Mouse (Mus musculus) olfactory bulb, adult 2 months (tissue): ENCODE results near the gene Zfp579.

Experiments
- CTCF ChIP-seq: fragments of 200-500 bp; IDR thresholded peaks from 2 replicates; pipeline ENCODE4 v1.5.1; 2012; ENCODE audit warnings: low read depth, mild to moderate bottlenecking, low read length, moderate library complexity; ENCODE audit not compliant: insufficient read depth
- POLR2A ChIP-seq: fragments of 200-500 bp; IDR thresholded peaks from 2 replicates; pipeline ENCODE4 v1.6.1; 2012; ENCODE audit warnings: mild to moderate bottlenecking, low read depth, low read length, moderate library complexity; ENCODE audit not compliant: insufficient read depth

DNA sequence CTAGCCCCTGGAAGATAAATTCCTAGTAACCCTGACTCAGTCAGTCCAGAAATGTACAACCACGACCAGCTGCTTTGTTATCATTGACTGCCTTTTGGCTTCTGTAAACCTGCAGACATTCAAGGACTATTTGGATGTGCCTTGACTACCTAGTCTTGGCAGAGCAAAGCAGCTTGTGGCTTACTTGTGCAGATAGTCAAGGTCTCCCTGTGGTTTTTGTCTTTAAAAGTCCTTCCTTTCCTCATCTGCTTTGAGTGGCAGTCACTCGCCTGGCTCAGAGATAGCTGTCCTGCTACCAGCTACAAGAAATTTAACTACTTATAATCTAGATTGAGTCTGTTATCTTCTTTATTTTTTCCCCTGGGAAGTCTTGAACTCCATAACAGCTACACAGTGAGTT is 49.0 kb upstream of the Zfp579 start:
- TF ChIP-seq POLR2A (no peak), CTCF (no peak)
